Mouse (Mus musculus): ENCODE data around the gene P2ry12. TPM values are rescaled to one million over a fixed set of nuclear protein-coding genes. Genes with fewer than 3 reads are reported as not detected.

The P2ry12 gene
- polyA plus RNA-seq, 1 experiment from 2014 or later: 3.8 TPM

- H3K4me2 ChIP-seq (replicated peaks; ENCODE audit: low read depth, low read length): no peak overlapping the region
- no peaks in the 10 kb centered on the region for H3K27me3 ChIP-seq (replicated peaks; ENCODE audit: insufficient read depth, low read length)
- H3K9me3 ChIP-seq (ENCODE audit: low read length): no peaks in the 10 kb centered on the region
- no peak overlapping the region for H3K27ac ChIP-seq (ENCODE audit: low read length)
- DNase-seq (ENCODE audit: low spot score): no peak
- no peak overlapping the region for H3K9ac ChIP-seq (replicated peaks; ENCODE audit: low read depth)
- H3K4me3 ChIP-seq (ENCODE audit: low read depth, low read length): no peak overlapping the region
- no peaks in the 10 kb centered on the region for H3K36me3 ChIP-seq (ENCODE audit: insufficient read depth, low read length)
- ATAC-seq: no peak
- TF ChIP-seq EP300 (IDR thresholded peaks at IDR 0.05) (no peak), CTCF (IDR thresholded peaks at IDR 0.05) (no peak)
- peaks cover 7% of the 10 kb centered on the region; the same call in 1 of the 2 replicates for H3K4me1 ChIP-seq (ENCODE audit: insufficient read depth, low read depth, low read length)
Observed at GRCm38 (mm10) chr3:59225411-59225810, 37.3 kb downstream of the P2ry12 start.

- Histone ChIP-seq H3K4me1 (ENCODE audit: insufficient read depth, low read depth, low read length) (no peaks in the 10 kb centered on the region), H3K27me3 (replicated peaks; ENCODE audit: insufficient read depth, low read length) (no peaks in the 10 kb centered on the region), H3K4me2 (replicated peaks; ENCODE audit: low read depth, low read length) (no peak overlapping the region), H3K36me3 (ENCODE audit: insufficient read depth, low read length) (no peaks in the 10 kb centered on the region), H3K9ac (replicated peaks; ENCODE audit: low read depth) (no peak overlapping the region), H3K27ac (ENCODE audit: low read length) (no peak overlapping the region), H3K9me3 (ENCODE audit: low read length) (no peaks in the 10 kb centered on the region), H3K4me3 (ENCODE audit: low read depth, low read length) (no peak overlapping the region)
- DNase-seq (ENCODE audit: low spot score): no peak
- no peak for ATAC-seq
- WGBS: 89% methylated on average over 2 of the region's 2 CpGs
- no peak for TF ChIP-seq CTCF (IDR thresholded peaks at IDR 0.05)
- TF ChIP-seq EP300 (IDR thresholded peaks at IDR 0.05): no peak
Observed at GRCm38 (mm10) chr3:59222303-59222702, 40.4 kb downstream of the P2ry12 start.

GRCm38 (mm10) chr3:59219326-59219725, 43.3 kb downstream of the P2ry12 start:
- no peak overlapping the region for H3K4me3 ChIP-seq (ENCODE audit: low read depth, low read length)
- ATAC-seq: peak; percentile 56; the same call in 1 of the 2 replicates
- H3K27ac ChIP-seq (ENCODE audit: low read length): no peak overlapping the region
- 50% methylated on average over 2 of the region's 2 CpGs for WGBS
- DNase-seq (ENCODE audit: low spot score): peak; percentile 45
- H3K4me2 ChIP-seq (replicated peaks; ENCODE audit: low read depth, low read length): no peak overlapping the region
- no peaks in the 10 kb centered on the region for H3K27me3 ChIP-seq (replicated peaks; ENCODE audit: insufficient read depth, low read length)
- TF ChIP-seq EP300 (IDR thresholded peaks at IDR 0.05) (peak; percentile 82), CTCF (IDR thresholded peaks at IDR 0.05) (no peak)
- no peaks in the 10 kb centered on the region for H3K9me3 ChIP-seq (ENCODE audit: low read length)
- H3K4me1 ChIP-seq (ENCODE audit: insufficient read depth, low read depth, low read length): no peaks in the 10 kb centered on the region
- H3K36me3 ChIP-seq (ENCODE audit: insufficient read depth, low read length): no peaks in the 10 kb centered on the region
- no peak overlapping the region for H3K9ac ChIP-seq (replicated peaks; ENCODE audit: low read depth)

GRCm38 (mm10) chr3:59217211-59217610, 45.5 kb downstream of the P2ry12 start:
- no peak overlapping the region for H3K9ac ChIP-seq (replicated peaks; ENCODE audit: low read depth)
- H3K4me1 ChIP-seq (ENCODE audit: insufficient read depth, low read depth, low read length): no peaks in the 10 kb centered on the region
- no peaks in the 10 kb centered on the region for H3K9me3 ChIP-seq (ENCODE audit: low read length)
- DNase-seq (ENCODE audit: low spot score) (no peak), ATAC-seq (no peak)
- no peaks in the 10 kb centered on the region for H3K36me3 ChIP-seq (ENCODE audit: insufficient read depth, low read length)
- no peak overlapping the region for H3K4me2 ChIP-seq (replicated peaks; ENCODE audit: low read depth, low read length)
- no peaks in the 10 kb centered on the region for H3K27me3 ChIP-seq (replicated peaks; ENCODE audit: insufficient read depth, low read length)
- TF ChIP-seq CTCF (IDR thresholded peaks at IDR 0.05) (no peak), EP300 (IDR thresholded peaks at IDR 0.05) (no peak)
- no peak overlapping the region for H3K4me3 ChIP-seq (ENCODE audit: low read depth, low read length)
- 80% methylated on average over 10 of the region's 10 CpGs for WGBS
- no peak overlapping the region for H3K27ac ChIP-seq (ENCODE audit: low read length)

GRCm38 (mm10) chr3:59212404-59212803, 50.3 kb downstream of the P2ry12 start:
- Histone ChIP-seq H3K9me3 (ENCODE audit: low read length) (no peaks in the 10 kb centered on the region), H3K36me3 (ENCODE audit: insufficient read depth, low read length) (no peaks in the 10 kb centered on the region), H3K4me3 (ENCODE audit: low read depth, low read length) (no peak overlapping the region), H3K4me1 (ENCODE audit: insufficient read depth, low read depth, low read length) (0 out of 2 replicates have a peak, but pooled peaks cover 3% of the 10 kb centered on the region), H3K4me2 (replicated peaks; ENCODE audit: low read depth, low read length) (no peak overlapping the region), H3K9ac (replicated peaks; ENCODE audit: low read depth) (no peak overlapping the region), H3K27me3 (replicated peaks; ENCODE audit: insufficient read depth, low read length) (no peaks in the 10 kb centered on the region), H3K27ac (ENCODE audit: low read length) (no peak overlapping the region)
- DNase-seq (ENCODE audit: low spot score) (no peak), ATAC-seq (no peak)
- peak; percentile 27; the same call in 1 of the 2 replicates for TF ChIP-seq EP300 (IDR thresholded peaks at IDR 0.05)
- no peak for TF ChIP-seq CTCF (IDR thresholded peaks at IDR 0.05)

- Histone ChIP-seq H3K9ac (replicated peaks; ENCODE audit: low read depth) (no peak overlapping the region), H3K4me2 (replicated peaks; ENCODE audit: low read depth, low read length) (no peak overlapping the region), H3K9me3 (ENCODE audit: low read length) (no peaks in the 10 kb centered on the region), H3K27ac (ENCODE audit: low read length) (no peak overlapping the region), H3K4me3 (ENCODE audit: low read depth, low read length) (no peak overlapping the region), H3K36me3 (ENCODE audit: insufficient read depth, low read length) (no peaks in the 10 kb centered on the region), H3K27me3 (replicated peaks; ENCODE audit: insufficient read depth, low read length) (no peaks in the 10 kb centered on the region), H3K4me1 (ENCODE audit: insufficient read depth, low read depth, low read length) (0 out of 2 replicates have a peak, but pooled peaks cover 3% of the 10 kb centered on the region)
- TF ChIP-seq CTCF (IDR thresholded peaks at IDR 0.05) (no peak), EP300 (IDR thresholded peaks at IDR 0.05) (no peak)
- DNase-seq (ENCODE audit: low spot score) (no peak), ATAC-seq (no peak)
- 80% methylated on average over 8 of the region's 8 CpGs for WGBS
Observed at GRCm38 (mm10) chr3:59211784-59212183, 50.9 kb downstream of the P2ry12 start.

- H3K9me3 ChIP-seq (ENCODE audit: low read length): no peaks in the 10 kb centered on the region
- no peak within 1 kb of the TSS for H3K4me2 ChIP-seq (replicated peaks; ENCODE audit: low read depth, low read length)
- H3K27me3 ChIP-seq (replicated peaks; ENCODE audit: insufficient read depth, low read length): no peaks in the 10 kb centered on the region
- no peak within 1 kb of the TSS for H3K27ac ChIP-seq (ENCODE audit: low read length)
- H3K36me3 ChIP-seq (ENCODE audit: insufficient read depth, low read length): no peaks in the 10 kb centered on the region
- no peak for ATAC-seq
- no peak within 1 kb of the TSS for H3K4me3 ChIP-seq (ENCODE audit: low read depth, low read length)
- H3K9ac ChIP-seq (replicated peaks; ENCODE audit: low read depth): no peak within 1 kb of the TSS
- 0 out of 2 replicates have a peak, but pooled peaks cover 3% of the 10 kb centered on the region for H3K4me1 ChIP-seq (ENCODE audit: insufficient read depth, low read depth, low read length)
- DNase-seq (ENCODE audit: low spot score): no peak
- 77% methylated on average over 6 of the region's 6 CpGs for WGBS
- TF ChIP-seq EP300 (IDR thresholded peaks at IDR 0.05) (no peak), CTCF (IDR thresholded peaks at IDR 0.05) (no peak)
Observed at GRCm38 (mm10) chr3:59210727-59211126, 51.9 kb downstream of the P2ry12 start, which contains the start of gene P2ry13. Gene P2ry13, minus strand, starts transcription at chr3:59210882.
